Mouse (Mus musculus): Measurements from ENCODE around the gene Gorasp2. TPM values are rescaled to one million over a fixed set of nuclear protein-coding genes. Genes with fewer than 3 reads are reported as not detected.

Gorasp2 gene
- total RNA-seq (2021): 97.4 and 103 TPM in 2 replicates
- long read RNA-seq, experiment 1, transcript Gorasp2-201 (10 exons, 2,238 nt): major isoform, 123 of 147 reads
- long read RNA-seq, experiment 1, transcript Gorasp2-203 (9 exons, 1,196 nt): minor isoform, 5 of 147 reads
- long read RNA-seq, experiment 1, partial matches to known transcripts: 5 of 147 reads
- long read RNA-seq, experiment 1, other reads (novel, unspliced or antisense): 12 of 147 reads
- long read RNA-seq, experiment 2, transcript Gorasp2-203 (9 exons, 1,196 nt): minor isoform, 9 of 84 reads
- long read RNA-seq, experiment 2, transcript Gorasp2-201 (10 exons, 2,238 nt): major isoform, 59 of 84 reads
- long read RNA-seq, experiment 2, partial matches to known transcripts: 10 of 84 reads
- long read RNA-seq, experiment 2, other reads (novel, unspliced or antisense): 6 of 84 reads

- peak; percentile 98 for DNase-seq
Observed at GRCm38 (mm10) chr2:70660887-70661714, at the start of gene Gorasp2. TSS of gene Gorasp2 (plus strand) at chr2:70661576.

GRCm38 (mm10) chr2:70614745-70615351 is 46.5 kb upstream of the Gorasp2 start:
- DNase-seq: no peak

GRCm38 (mm10) chr2:70616076-70616475 is 45.3 kb upstream of the Gorasp2 start:
- no peak for DNase-seq

DNA sequence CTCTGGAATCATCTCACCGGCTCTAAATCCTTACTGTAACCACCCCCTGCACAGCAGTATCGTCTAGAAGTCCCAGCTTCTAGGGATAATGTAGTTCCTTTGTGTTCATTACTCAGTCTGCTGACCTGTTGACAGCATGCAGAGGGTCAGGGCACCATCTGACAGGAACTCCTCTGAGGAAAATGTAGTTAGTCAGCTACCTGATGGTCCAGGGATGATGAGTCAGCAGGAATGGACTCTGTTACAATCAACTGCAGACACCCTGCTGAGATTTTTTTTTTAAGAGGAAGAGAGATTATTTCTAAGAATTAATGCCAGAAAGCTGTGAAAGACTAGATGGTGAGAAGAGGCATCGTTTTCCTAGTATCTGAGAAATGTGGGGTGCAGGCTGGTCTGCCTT is 44.8 kb upstream of the Gorasp2 start:
- DNase-seq: no peak

DNA sequence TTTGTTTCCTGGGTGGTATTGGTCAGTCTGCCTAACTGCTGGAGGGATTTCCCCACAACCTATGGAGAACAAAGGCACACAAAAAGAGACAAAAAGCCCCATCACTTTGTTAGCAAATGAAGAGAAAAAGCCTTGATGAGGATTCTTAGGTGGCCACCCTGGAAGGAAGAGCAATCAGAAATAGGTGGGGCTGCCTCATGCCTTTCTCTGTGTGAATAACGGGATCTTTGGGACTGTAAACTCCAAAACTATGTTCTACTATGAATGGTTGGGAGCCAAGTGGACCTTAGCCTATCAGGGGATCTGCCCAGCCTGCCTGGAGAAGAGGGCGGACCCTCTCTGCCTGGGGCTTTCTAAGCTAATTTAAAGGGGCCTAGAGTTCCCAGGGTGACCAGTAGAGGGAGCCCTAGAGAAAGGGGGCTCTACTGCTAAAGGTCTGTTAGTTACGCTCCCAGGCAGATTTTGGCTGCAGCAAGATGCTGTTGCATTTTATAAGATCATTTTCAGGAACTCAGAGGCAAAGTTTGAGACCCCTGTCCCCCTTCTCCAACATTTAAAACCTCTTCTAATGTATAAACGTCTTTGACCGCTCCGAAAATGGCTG is 42.0 kb upstream of the Gorasp2 start:
- no peak for DNase-seq

DNA sequence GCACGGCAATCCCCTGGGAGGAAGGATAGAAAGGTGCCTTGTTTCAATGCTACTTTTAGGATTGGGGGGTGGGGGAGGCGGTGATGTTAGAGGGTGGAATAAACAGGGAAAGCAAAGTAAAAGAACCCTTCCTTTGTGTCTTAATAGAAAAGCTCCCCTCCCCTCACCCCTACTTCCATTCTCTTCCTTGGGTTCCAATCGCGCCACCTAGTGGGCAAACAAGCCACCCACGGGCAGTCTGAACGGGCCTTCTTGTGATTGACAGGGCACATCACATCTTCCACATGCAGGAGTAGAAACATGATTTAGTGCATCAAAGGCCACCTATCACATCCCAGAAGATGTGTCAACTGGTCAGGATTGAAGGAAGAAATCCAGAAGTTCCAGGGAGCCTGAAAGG is 41.2 kb upstream of the Gorasp2 start:
- peak; percentile 75 for DNase-seq

DNA sequence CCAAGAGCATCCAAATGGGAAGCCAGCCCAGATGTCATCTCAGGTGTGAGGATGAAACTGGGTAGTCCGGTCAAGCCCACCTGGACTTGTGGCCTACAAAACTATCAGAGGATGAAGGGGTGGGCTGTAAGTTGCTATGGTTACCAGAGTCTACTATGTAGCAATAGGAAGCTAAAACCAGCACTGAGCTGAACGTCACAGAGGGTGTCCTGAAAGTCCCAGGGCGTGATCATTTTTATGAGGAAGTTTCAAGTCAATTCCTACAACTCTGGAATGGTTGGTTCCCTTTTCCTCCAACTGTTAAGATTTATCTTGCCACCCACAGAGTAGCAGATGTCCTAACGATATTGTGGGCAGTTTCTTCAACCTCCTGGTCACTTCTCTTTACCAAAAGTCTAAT is 39.1 kb upstream of the Gorasp2 start:
- no peak for DNase-seq

- DNase-seq: no peak
Observed at GRCm38 (mm10) chr2:70625761-70626160, 35.6 kb upstream of the Gorasp2 start.

- DNase-seq: no peak
Observed at GRCm38 (mm10) chr2:70628397-70628796, 33.0 kb upstream of the Gorasp2 start.

- peak; percentile 51 for DNase-seq
Observed at GRCm38 (mm10) chr2:70629339-70629761, 32.0 kb upstream of the Gorasp2 start.

DNA sequence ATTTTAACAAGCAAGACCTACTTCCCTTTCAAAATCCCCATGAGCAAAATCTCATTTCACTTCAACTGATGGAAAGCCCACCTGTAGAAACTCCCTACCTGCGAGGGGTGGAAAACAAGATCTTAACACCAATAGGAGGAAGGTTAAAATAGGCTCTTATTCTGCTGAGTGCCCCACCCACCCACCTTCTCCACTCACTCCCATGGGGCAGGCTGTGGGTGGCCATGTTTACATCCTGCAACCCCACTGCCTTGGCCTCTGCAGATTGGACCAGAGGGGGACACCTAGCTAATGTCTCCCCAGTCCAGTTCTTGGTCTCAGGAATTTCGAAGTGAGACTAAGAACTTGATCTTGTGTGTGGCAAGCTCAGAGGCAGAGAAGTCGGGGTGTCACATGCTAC is 31.5 kb upstream of the Gorasp2 start:
- no peak for DNase-seq

- DNase-seq: no peak
Observed at GRCm38 (mm10) chr2:70631321-70631720, 30.1 kb upstream of the Gorasp2 start.

- DNase-seq: no peak
Observed at GRCm38 (mm10) chr2:70632412-70632811, 29.0 kb upstream of the Gorasp2 start.

- no peak for DNase-seq
Observed at GRCm38 (mm10) chr2:70634028-70634690, 27.2 kb upstream of the Gorasp2 start.

DNA sequence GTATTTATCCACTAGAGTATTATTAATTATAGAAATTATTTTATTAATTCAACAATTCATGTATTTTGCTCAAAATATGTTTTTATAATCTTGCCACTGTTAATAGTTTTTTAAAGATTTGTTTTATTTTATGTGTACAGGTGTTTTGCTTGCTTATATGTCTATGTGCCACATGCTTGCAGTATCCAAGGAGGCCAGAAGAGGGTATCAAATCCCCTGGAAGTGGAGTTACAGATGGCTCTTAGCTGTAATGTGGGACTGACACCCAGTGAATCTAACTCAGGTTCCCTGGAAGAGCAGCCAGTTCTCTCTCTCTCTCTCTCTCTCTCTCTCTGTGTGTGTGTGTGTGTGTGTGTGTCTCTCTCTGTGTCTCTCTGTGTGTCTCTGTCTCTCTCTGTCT is 20.4 kb upstream of the Gorasp2 start:
- no peak for DNase-seq

GRCm38 (mm10) chr2:70642971-70643565 is 18.3 kb upstream of the Gorasp2 start:
- DNase-seq: no peak

DNA sequence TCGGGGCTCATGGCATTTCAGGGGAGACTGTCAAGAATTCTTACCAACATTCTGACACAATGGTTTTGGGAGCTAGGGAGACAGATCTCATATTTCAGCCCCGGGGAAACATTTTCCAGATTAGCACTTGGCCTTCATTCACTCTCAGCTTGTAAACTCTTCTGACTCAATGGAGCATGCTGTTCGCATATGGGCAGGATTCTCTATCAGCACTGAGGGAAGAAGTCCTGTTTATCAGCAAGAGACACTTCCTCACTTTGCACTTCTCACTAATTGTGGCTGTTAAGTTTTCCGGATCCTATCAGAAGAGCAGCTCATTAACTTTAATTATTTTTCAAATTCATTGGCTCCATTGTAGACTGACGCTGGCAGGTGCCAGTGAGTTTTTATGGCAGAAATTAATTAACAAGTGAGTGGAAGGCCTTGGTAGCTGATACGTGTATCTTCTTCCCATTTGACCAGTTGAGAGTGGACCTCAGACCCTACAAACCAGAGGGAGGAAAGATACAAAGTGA is 16.1 kb upstream of the Gorasp2 start:
- no peak for DNase-seq

GRCm38 (mm10) chr2:70647681-70648080 is 13.7 kb upstream of the Gorasp2 start:
- no peak for DNase-seq

DNA sequence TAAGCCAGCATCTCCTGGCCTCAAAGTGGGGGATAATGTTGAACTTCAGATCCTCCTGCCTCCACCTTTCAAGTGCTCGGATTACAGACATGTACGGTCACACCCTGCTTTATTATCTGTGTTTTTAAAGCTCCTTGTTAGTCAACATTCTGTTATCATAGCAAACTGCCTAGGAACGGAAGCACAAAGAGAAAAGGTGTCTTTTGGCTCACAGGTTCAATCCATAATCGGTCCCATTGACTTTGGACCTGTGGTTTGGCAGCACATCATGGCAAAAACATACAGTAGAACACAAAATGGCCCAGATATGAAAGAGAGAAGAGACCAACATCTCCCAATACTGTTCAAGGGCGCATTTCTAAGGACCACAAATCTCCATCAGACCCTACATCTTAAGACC is 13.1 kb upstream of the Gorasp2 start:
- DNase-seq: no peak

GRCm38 (mm10) chr2:70649471-70649870 is 11.9 kb upstream of the Gorasp2 start:
- no peak for DNase-seq

DNA sequence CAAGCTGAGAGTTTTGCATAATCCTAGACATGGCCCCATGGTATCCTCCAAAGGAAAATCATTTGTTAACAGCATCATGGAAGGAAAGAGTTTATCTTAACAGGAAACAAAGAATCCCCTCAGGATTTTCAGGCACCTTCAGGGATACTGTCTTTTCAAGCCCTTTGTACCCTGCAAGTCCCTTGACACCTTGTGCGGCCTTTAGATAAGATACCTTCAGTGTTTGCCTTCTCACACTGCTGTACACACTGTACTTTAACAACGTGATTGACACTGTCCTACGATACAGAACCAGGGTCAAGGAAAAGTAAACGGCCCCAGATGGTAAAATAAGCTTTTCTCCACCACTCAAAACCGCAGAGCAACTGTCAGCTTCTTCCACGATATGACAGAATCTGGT is 9.6 kb upstream of the Gorasp2 start:
- no peak for DNase-seq
